In the genomic region with DNA sequence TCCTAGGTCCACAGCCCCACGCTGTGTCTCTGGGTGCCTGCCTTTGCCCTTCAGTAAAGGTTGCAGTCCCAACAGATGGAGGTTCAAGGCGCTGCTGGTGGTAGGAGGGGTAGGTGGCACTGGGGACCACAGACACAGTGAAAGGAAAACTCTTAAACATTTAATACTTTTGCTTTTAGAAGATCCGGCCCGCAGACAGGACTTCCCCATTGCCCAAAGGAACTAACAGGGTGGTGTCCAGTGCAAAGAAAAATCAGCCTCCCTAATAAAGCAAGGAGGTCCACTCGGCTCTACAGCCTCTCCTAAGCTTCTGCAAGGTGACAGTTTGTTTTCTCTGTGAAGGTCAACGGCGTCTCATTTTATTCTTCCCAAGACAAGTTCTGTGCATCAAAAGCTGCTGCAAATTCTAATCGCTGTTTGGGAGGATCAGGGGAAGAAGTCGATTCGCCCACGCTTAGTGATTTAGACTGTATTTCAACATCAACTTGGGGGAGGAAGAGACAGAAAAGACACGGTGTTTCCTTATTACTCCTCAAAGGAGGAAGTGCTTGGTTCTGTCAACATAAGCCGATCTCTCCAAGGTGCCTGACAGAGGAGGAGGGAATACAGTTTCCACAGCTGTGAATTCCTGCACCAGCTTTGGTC, we compare ENCODE assay signal across 11 mouse cellular contexts. TPM values are rescaled to one million over a fixed set of nuclear protein-coding genes. Genes with fewer than 3 reads are reported as not detected.
DNase-seq lines count a peak whose midpoint lies in the region; ATAC-seq and TF ChIP-seq lines count a peak whose summit lies in the region.
"Had no signal": no experiment of that assay in that cellular context is flagged by ENCODE, and none has a peak within 500 bp of the region (broad histone marks: within the 10 kb centered on the region; RNA-seq: fewer than 3 reads in every experiment).

No protein-coding gene starts in this region.

- 53% methylated on average over 13 of the region's 13 CpGs for WGBS in liver, embryonic 12.5 days (ENCODE audit: insufficient replicate concordance)
- 62% methylated on average over 13 of the region's 13 CpGs for WGBS in liver, embryonic 11.5 days
- 29% methylated on average over 13 of the region's 13 CpGs for WGBS in large intestine, adult 2 months
- WGBS in small intestine, adult 2 months, result 26% methylated on average over 13 of the region's 13 CpGs

- H3K27ac ChIP-seq in liver, embryonic 12.5 days, result 0 out of 2 replicates have a peak overlapping the region, but pooled peaks have one; percentile 6
- no peak overlapping the region for H3K27ac ChIP-seq in liver, embryonic 11.5 days (ENCODE audit: low read depth, low read length)
- peak overlapping the region; percentile 85 for H3K27ac ChIP-seq in small intestine, adult 2 months (ENCODE audit: insufficient read depth, low read depth, low read length)
- H3K27ac ChIP-seq: heart, embryonic 15.5 days; liver, embryonic 14.5 days had no signal

- no peak for ATAC-seq in liver, embryonic 12.5 days
- ATAC-seq in liver, embryonic 11.5 days (replicated peaks; ENCODE audit: low FRiP score), result no peak
- ATAC-seq: activated CD4-positive, CD25-positive, alpha-beta regulatory T cell, adult 4 months; forebrain, postnatal 0 days had no signal

- peaks cover 43% of the 10 kb centered on the region for H3K36me3 ChIP-seq in liver, embryonic 12.5 days
- H3K36me3 ChIP-seq in liver, embryonic 11.5 days (ENCODE audit: control insufficient read depth, insufficient read depth, low read length), result peaks cover 3% of the 10 kb centered on the region; the same call in 1 of the 2 replicates
- H3K36me3 ChIP-seq in small intestine, adult 2 months (ENCODE audit: control insufficient read depth, insufficient read depth, low read length), result peaks cover 10% of the 10 kb centered on the region
- H3K36me3 ChIP-seq: heart, embryonic 15.5 days had no signal

- H3K4me2 ChIP-seq in liver, embryonic 12.5 days, result 0 out of 2 replicates have a peak overlapping the region, but pooled peaks have one; percentile 6
- no peak overlapping the region for H3K4me2 ChIP-seq in liver, embryonic 11.5 days
- H3K4me2 ChIP-seq: heart, embryonic 15.5 days had no signal

- no peaks in the 10 kb centered on the region for H3K27me3 ChIP-seq in liver, embryonic 12.5 days (replicated peaks)
- no peaks in the 10 kb centered on the region for H3K27me3 ChIP-seq in liver, embryonic 11.5 days (replicated peaks; ENCODE audit: control insufficient read depth, insufficient read depth, low read length)
- H3K27me3 ChIP-seq in small intestine, adult 2 months (ENCODE audit: control insufficient read depth, insufficient read depth, low read length), result no peaks in the 10 kb centered on the region
- H3K27me3 ChIP-seq: heart, embryonic 15.5 days had no signal

- no peak for DNase-seq in liver, embryonic 11.5 days (ENCODE audit: low spot score)
- DNase-seq in brain, adult 2 months (ENCODE audit: low read depth, low spot score), result peak; percentile 41
- peak; percentile 69 for DNase-seq in large intestine, adult 2 months (ENCODE audit: low read depth, low spot score)
- no peak for DNase-seq in gastrocnemius, adult 18-20 months (ENCODE audit: low spot score)
- no peak for DNase-seq in retina, postnatal 1 day
- DNase-seq: forebrain, postnatal 0 days had no signal

- no peak for TF ChIP-seq POLR2A in small intestine, adult 2 months (IDR thresholded peaks at IDR 0.05; ENCODE audit: low read depth, low read length)

- 0 out of 2 replicates have a peak, but pooled peaks cover 4% of the 10 kb centered on the region for H3K9me3 ChIP-seq in liver, embryonic 12.5 days (replicated peaks)
- H3K9me3 ChIP-seq in liver, embryonic 11.5 days (ENCODE audit: control insufficient read depth, low read length), result no peaks in the 10 kb centered on the region
- H3K9me3 ChIP-seq: heart, embryonic 15.5 days had no signal

- TF ChIP-seq CTCF in small intestine, adult 2 months (IDR thresholded peaks at IDR 0.05; ENCODE audit: extremely low read depth, insufficient read length, insufficient replicate concordance, low read depth, low read length), result no peak

- H3K4me1 ChIP-seq in liver, embryonic 12.5 days, result peaks cover 32% of the 10 kb centered on the region
- peaks cover 11% of the 10 kb centered on the region for H3K4me1 ChIP-seq in liver, embryonic 11.5 days (replicated peaks; ENCODE audit: control insufficient read depth, insufficient read depth, low read length)
- H3K4me1 ChIP-seq in small intestine, adult 2 months (ENCODE audit: control insufficient read depth, insufficient read depth, insufficient read length, low read length), result peaks cover 12% of the 10 kb centered on the region

- H3K4me3 ChIP-seq in liver, embryonic 12.5 days, result no peak overlapping the region
- no peak overlapping the region for H3K4me3 ChIP-seq in liver, embryonic 11.5 days (ENCODE audit: low read depth, low read length)
- H3K4me3 ChIP-seq in small intestine, adult 2 months (ENCODE audit: low read depth, low read length), result peak overlapping the region; percentile 37
- H3K4me3 ChIP-seq: heart, embryonic 15.5 days had no signal

- no peak overlapping the region for H3K9ac ChIP-seq in liver, embryonic 12.5 days
- H3K9ac ChIP-seq in liver, embryonic 11.5 days (ENCODE audit: low read depth, low read length), result no peak overlapping the region
- H3K9ac ChIP-seq: forebrain, postnatal 0 days; heart, embryonic 15.5 days; liver, embryonic 14.5 days had no signal

RNA-seq across cellular contexts. Expression of gene Fuca1, which starts 1.8 kb away (rescaled TPM):
- polyA plus RNA-seq in liver, embryonic 12.5 days (2016; fragmentation: Nextera tagmentation; extraction: Ambion mirVana), result 22.2 and 23.8 TPM in 2 replicates
- polyA plus RNA-seq in liver, embryonic 11.5 days (2014; fragmentation: Nextera tagmentation; extraction: Ambion mirVana), result 39.6 and 47.7 TPM in 2 replicates
- polyA plus RNA-seq in large intestine, adult 2 months (2012; rRNA removed), result 145 and 165 TPM in 2 replicates
- 62.8 and 108 TPM in 2 replicates for polyA plus RNA-seq in small intestine, adult 2 months (2012; rRNA removed)
- 10 to 100 TPM; 22.5 to 23.3 TPM for total RNA-seq in gastrocnemius, adult 18-20 months (2021)

RNA-seq across cellular contexts. Expression of gene Cnr2, which starts 23.6 kb away (rescaled TPM):
- polyA plus RNA-seq in liver, embryonic 12.5 days (2016; fragmentation: Nextera tagmentation; extraction: Ambion mirVana), result 3.9 and 4.3 TPM in 2 replicates
- 6.3 and 7.1 TPM in 2 replicates for polyA plus RNA-seq in liver, embryonic 11.5 days (2014; fragmentation: Nextera tagmentation; extraction: Ambion mirVana)
- polyA plus RNA-seq in large intestine, adult 2 months (2012; rRNA removed), result 1.5 and 2.2 TPM in 2 replicates
- polyA plus RNA-seq in small intestine, adult 2 months (2012; rRNA removed), result 1.0 and 1.1 TPM in 2 replicates
- under 1 TPM in 1 of 2 experiments, not detected in 1; 0.12 TPM for total RNA-seq in gastrocnemius, adult 18-20 months (2021)

RNA-seq across cellular contexts. Expression of gene Hmgcl, which starts 27.5 kb away (rescaled TPM):
- 67.4 and 71.1 TPM in 2 replicates for polyA plus RNA-seq in liver, embryonic 12.5 days (2016; fragmentation: Nextera tagmentation; extraction: Ambion mirVana)
- 97.1 and 104 TPM in 2 replicates for polyA plus RNA-seq in liver, embryonic 11.5 days (2014; fragmentation: Nextera tagmentation; extraction: Ambion mirVana)
- polyA plus RNA-seq in large intestine, adult 2 months (2012; rRNA removed), result 68.5 and 77.9 TPM in 2 replicates
- polyA plus RNA-seq in small intestine, adult 2 months (2012; rRNA removed), result 50.3 and 76.6 TPM in 2 replicates
- total RNA-seq in gastrocnemius, adult 18-20 months (2021), result 10 to 100 TPM; 38.5 to 40.1 TPM

RNA-seq across cellular contexts. Expression of gene Gale, which starts 44.8 kb away (rescaled TPM):
- polyA plus RNA-seq in liver, embryonic 12.5 days (2016; fragmentation: Nextera tagmentation; extraction: Ambion mirVana), result 36.0 and 41.2 TPM in 2 replicates
- 47.7 and 49.8 TPM in 2 replicates for polyA plus RNA-seq in liver, embryonic 11.5 days (2014; fragmentation: Nextera tagmentation; extraction: Ambion mirVana)
- 276 and 295 TPM in 2 replicates for polyA plus RNA-seq in large intestine, adult 2 months (2012; rRNA removed)
- polyA plus RNA-seq in small intestine, adult 2 months (2012; rRNA removed), result 116 and 163 TPM in 2 replicates
- total RNA-seq in gastrocnemius, adult 18-20 months (2021), result under 1 TPM; 0.73 to 0.97 TPM

RNA-seq across cellular contexts. Expression of gene Pnrc2, which starts 45.1 kb away (rescaled TPM):
- 91.1 and 98.9 TPM in 2 replicates for polyA plus RNA-seq in liver, embryonic 12.5 days (2016; fragmentation: Nextera tagmentation; extraction: Ambion mirVana)
- polyA plus RNA-seq in liver, embryonic 11.5 days (2014; fragmentation: Nextera tagmentation; extraction: Ambion mirVana), result 133 and 147 TPM in 2 replicates
- polyA plus RNA-seq in large intestine, adult 2 months (2012; rRNA removed), result 23.5 and 29.1 TPM in 2 replicates
- polyA plus RNA-seq in small intestine, adult 2 months (2012; rRNA removed), result 2.4 and 8.5 TPM in 2 replicates
- 10 to 100 TPM; 39.8 to 42.2 TPM for total RNA-seq in gastrocnemius, adult 18-20 months (2021)

Comparison
In these comparisons a context has a peak if more than half of its experiments do, and no peak if none do; other contexts are left out.
1. DNase-seq: peak in brain, adult 2 months (single experiment) and large intestine, adult 2 months (single experiment); none in liver, embryonic 11.5 days (single experiment), gastrocnemius, adult 18-20 months (single experiment) and retina, postnatal 1 day (single experiment).